Mouse (Mus musculus) CH12.LX (cell line): ENCODE data around the gene Bhlhe41. TPM values are rescaled to one million over a fixed set of nuclear protein-coding genes. Genes with fewer than 3 reads are reported as not detected.

Experiments used
- DNase-seq: peaks from one replicate; pipeline ENCODE4 v3.0.0-alpha.2; 2013; ENCODE audit errors: extremely low read depth
- H3K27ac ChIP-seq: 2 replicates; pipeline ENCODE4 v1.5.1; 2012; ENCODE audit warnings: low read depth, mild to moderate bottlenecking, control low read depth, moderate library complexity; ENCODE audit not compliant: insufficient read depth
- H3K27me3 ChIP-seq: replicated peaks from 2 replicates; pipeline ENCODE3; 2012; ENCODE audit warnings: inconsistent platforms
- H3K36me3 ChIP-seq, 2 experiments: replicated peaks in 1 of 2; 2 replicates each; pipeline versions ENCODE3 to v1.6.1; 2012; ENCODE audit warnings: inconsistent platforms in 1 of 2, low read length in 1 of 2, mild to moderate bottlenecking in 1 of 2, mixed read lengths in 1 of 2, moderate library complexity in 1 of 2; ENCODE audit not compliant: control insufficient read depth in 1 of 2, insufficient read depth in 1 of 2
- H3K4me1 ChIP-seq, 2 experiments: 2 replicates each; pipeline ENCODE4 v1.6.1; 2012; ENCODE audit warnings: inconsistent platforms in 1 of 2, moderate library complexity in 1 of 2; ENCODE audit not compliant: insufficient read depth in 2 of 2, control insufficient read depth in 1 of 2
- H3K4me2 ChIP-seq: 2 replicates; pipeline ENCODE4 v1.6.1; 2012; ENCODE audit warnings: low read depth, mild to moderate bottlenecking, control low read depth; ENCODE audit not compliant: poor library complexity, insufficient read depth, severe bottlenecking
- H3K4me3 ChIP-seq, 3 experiments: fragments of 150-350 bp in 1 of 3; sonication (generic) in 1 of 3; replicated peaks in 1 of 3; 2 replicates each; pipeline versions ENCODE3 to v1.5.1; 2011 to 2012; ENCODE audit warnings: low read depth in 2 of 3, low read length in 2 of 3, mild to moderate bottlenecking in 2 of 3, moderate library complexity in 2 of 3, control low read depth in 1 of 3, improper control_type of control experiment in 1 of 3, inconsistent platforms in 1 of 3, mixed read lengths in 1 of 3; ENCODE audit not compliant: poor library complexity in 1 of 3
- H3K79me2 ChIP-seq: replicated peaks from 2 replicates; pipeline ENCODE4 v1.6.1; 2012; ENCODE audit warnings: mild to moderate bottlenecking, moderate library complexity; ENCODE audit not compliant: control insufficient read depth, poor library complexity, insufficient read depth, severe bottlenecking; ENCODE audit errors: extremely low read depth
- H3K9ac ChIP-seq: 2 replicates; pipeline ENCODE4 v1.6.1; 2012; ENCODE audit warnings: low read depth, mild to moderate bottlenecking, control low read depth, moderate library complexity; ENCODE audit not compliant: insufficient read depth
- H3K9me3 ChIP-seq: replicated peaks from 2 replicates; pipeline ENCODE3; 2012; ENCODE audit warnings: low read length, inconsistent platforms, mixed read lengths
- E2F4 ChIP-seq: IDR thresholded peaks from 2 replicates; pipeline ENCODE4 v1.6.1; 2011; ENCODE audit warnings: low read depth, low read length, improper control_type of control experiment; ENCODE audit not compliant: insufficient replicate concordance
- GABPA ChIP-seq: IDR thresholded peaks from 2 replicates; pipeline ENCODE4 v1.6.1; 2012; ENCODE audit warnings: low read depth, low read length, improper control_type of control experiment, inconsistent platforms; ENCODE audit not compliant: insufficient replicate concordance
- HCFC1 ChIP-seq: IDR thresholded peaks from 2 replicates; pipeline ENCODE4 v1.6.1; 2012; ENCODE audit warnings: low read depth, mild to moderate bottlenecking, inconsistent platforms, low read length, improper control_type of control experiment
- POLR2AphosphoS2 ChIP-seq: IDR thresholded peaks from 2 replicates; pipeline ENCODE4 v1.6.1; 2011; ENCODE audit warnings: low read depth, low read length, improper control_type of control experiment
- TCF12 ChIP-seq: IDR thresholded peaks from 2 replicates; pipeline ENCODE4 v1.6.1; 2014; ENCODE audit warnings: low read depth, mild to moderate bottlenecking, inconsistent platforms, low read length, improper control_type of control experiment
- ZC3H11A ChIP-seq: IDR thresholded peaks from 2 replicates; pipeline ENCODE4 v1.6.1; 2012; ENCODE audit warnings: low read depth, mild to moderate bottlenecking, inconsistent platforms, low read length, improper control_type of control experiment
- ZMIZ1 ChIP-seq: IDR thresholded peaks from 2 replicates; pipeline ENCODE4 v1.6.1; 2012; ENCODE audit warnings: low read depth, mild to moderate bottlenecking, inconsistent platforms, low read length, improper control_type of control experiment
- dilution Hi-C: fragments of 300-500 bp; cut with MboI; formaldehyde crosslinking; loops from 2 replicates; pipeline ENCODE4 v1.14.3; 2020; ENCODE audit warnings: low sequenced_read_pairs; ENCODE audit not compliant: extremely low pct_unique_long_range_greater_than_20kb, extremely low pct_ligation_motif_present
- in situ Hi-C: fragments of 300-500 bp; cut with MboI; formaldehyde crosslinking; loops from 3 replicates; pipeline ENCODE4 v1.14.3; 2019; ENCODE audit warnings: low sequenced_read_pairs, low pct_ligation_motif_present, low pct_unique_long_range_greater_than_20kb, mixed read lengths
- polyA plus RNA-seq: library from polyadenylated mRNA; unstranded; fragments of >175 nt; gene quantifications from 2 replicates; pipeline ENCODE4 v1.2.1, GENCODE M21; 2012; ENCODE audit warnings: low read depth; ENCODE audit not compliant: insufficient read length
- total RNA-seq, 2 experiments: library from RNA; depleted of rRNA; stranded (reverse); fragments of 300-350 nt in 1 of 2; fragments of >200 nt in 1 of 2; gene quantifications; 2 replicates each; pipeline ENCODE4 v1.2.3; 2012 to 2014

Gene Bhlhe41
- total and polyA plus RNA-seq, 3 experiments = 12.5 to 105 (median 12.6) TPM

- Histone ChIP-seq H3K4me1 (no peaks in the 10 kb centered on the region), H3K27me3 (no peaks in the 10 kb centered on the region), H3K27ac (no peak overlapping the region), H3K79me2 (no peaks in the 10 kb centered on the region), H3K9ac (no peak overlapping the region), H3K36me3 (no peaks in the 10 kb centered on the region), H3K9me3 (no peaks in the 10 kb centered on the region), H3K4me3 (no peak overlapping the region), H3K4me2 (no peak overlapping the region)
- TF ChIP-seq ZC3H11A (no peak), ZMIZ1 (no peak), E2F4 (no peak), POLR2AphosphoS2 (no peak), GABPA (no peak), HCFC1 (no peak), TCF12 (no peak)
- dilution Hi-C loops = no loop called here
- in situ Hi-C loops = no loop called here
- no peak for DNase-seq
These were observed 55.8 kb downstream of the Bhlhe41 start for GRCm38 (mm10) chr6:145809566-145809965.

Other genes with a start within 250 kb of the Bhlhe41 start
- gene Tuba3b, start 249.8 kb downstream of the Bhlhe41 start, total RNA-seq (2012; rRNA removed) = not detected in 2 replicates
- not detected in 2 replicates for gene Tuba3b, start 249.8 kb downstream of the Bhlhe41 start, total RNA-seq (2014; rRNA removed)
- not detected in 2 replicates for gene Tuba3b, start 249.8 kb downstream of the Bhlhe41 start, polyA plus RNA-seq
- gene Rassf8, start 118.8 kb downstream of the Bhlhe41 start, total RNA-seq (2012; rRNA removed) = 0.13 and 0.34 TPM in 2 replicates
- gene Rassf8, start 118.8 kb downstream of the Bhlhe41 start, total RNA-seq (2014; rRNA removed) = 0.46 and 0.48 TPM in 2 replicates
- gene Rassf8, start 118.8 kb downstream of the Bhlhe41 start, polyA plus RNA-seq = 0.59 and 0.80 TPM in 2 replicates
- gene Sspn, start 66.1 kb upstream of the Bhlhe41 start, total RNA-seq (2012; rRNA removed) = 0.13 and 0.17 TPM in 2 replicates
- 0.04 and 0.08 TPM in 2 replicates for gene Sspn, start 66.1 kb upstream of the Bhlhe41 start, total RNA-seq (2014; rRNA removed)
- gene Sspn, start 66.1 kb upstream of the Bhlhe41 start, polyA plus RNA-seq = 0.14 and 0.22 TPM in 2 replicates